27 mouse cellular contexts compared by ENCODE assay signal in genomic region chr7:137859681-137860080, GRCm38 (mm10).
DNase-seq lines count a peak whose midpoint lies in the region; ATAC-seq and TF ChIP-seq lines count a peak whose summit lies in the region.
"Had no signal": no experiment of that assay in that cellular context is flagged by ENCODE, and none has a peak within 500 bp of the region (broad histone marks: within the 10 kb centered on the region; RNA-seq: fewer than 3 reads in every experiment).

No protein-coding gene starts in this region.

- H3K27me3 ChIP-seq in heart, embryonic 12.5 days (replicated peaks), result peaks cover 5% of the 10 kb centered on the region; the same call in 1 of the 2 replicates
- no peaks in the 10 kb centered on the region for H3K27me3 ChIP-seq in lung, embryonic 14.5 days (ENCODE audit: insufficient read depth, low read length)
- H3K27me3 ChIP-seq: embryonic facial prominence, embryonic 15.5 days; forebrain, embryonic 12.5 days had no signal

- H3K9me3 ChIP-seq in heart, embryonic 12.5 days (replicated peaks), result no peaks in the 10 kb centered on the region
- H3K9me3 ChIP-seq in lung, embryonic 14.5 days (ENCODE audit: low read depth, low read length), result no peaks in the 10 kb centered on the region
- H3K9me3 ChIP-seq: embryonic facial prominence, embryonic 13.5 days; embryonic facial prominence, embryonic 15.5 days; forebrain, embryonic 10.5 days; forebrain, embryonic 12.5 days had no signal

- TF ChIP-seq CTCF in lung, embryonic 14.5 days (IDR thresholded peaks at IDR 0.05; ENCODE audit: low read depth), result no peak
- TF ChIP-seq CTCF in lung, adult 2 months (IDR thresholded peaks at IDR 0.05; ENCODE audit: insufficient read depth, low read length), result no peak

- no peak overlapping the region for H3K27ac ChIP-seq in heart, embryonic 12.5 days (ENCODE audit: poor library complexity, severe bottlenecking)
- no peak overlapping the region for H3K27ac ChIP-seq in lung, embryonic 14.5 days (ENCODE audit: low read depth)
- H3K27ac ChIP-seq: embryonic facial prominence, embryonic 13.5 days; embryonic facial prominence, embryonic 15.5 days; forebrain, embryonic 10.5 days; forebrain, embryonic 12.5 days had no signal

- WGBS in heart, embryonic 12.5 days, result 30% methylated on average over 3 of the region's 3 CpGs
- 32% methylated on average over 3 of the region's 3 CpGs for WGBS in lung, embryonic 14.5 days
- WGBS in lung, adult 2 months, result 54% methylated on average over 3 of the region's 3 CpGs

- no peak overlapping the region for H3K4me3 ChIP-seq in heart, embryonic 12.5 days
- no peak overlapping the region for H3K4me3 ChIP-seq in lung, embryonic 14.5 days (ENCODE audit: low read depth, low read length)
- H3K4me3 ChIP-seq in lung, adult 2 months (replicated peaks; ENCODE audit: extremely low read depth, low read depth, low read length), result no peak overlapping the region
- H3K4me3 ChIP-seq: embryonic facial prominence, embryonic 13.5 days; embryonic facial prominence, embryonic 15.5 days; erythroblast, embryonic 14.5 days; forebrain, embryonic 10.5 days; forebrain, embryonic 12.5 days had no signal

- H3K4me1 ChIP-seq in heart, embryonic 12.5 days (replicated peaks), result peaks cover 5% of the 10 kb centered on the region; the same call in 1 of the 2 replicates
- no peaks in the 10 kb centered on the region for H3K4me1 ChIP-seq in lung, embryonic 14.5 days (ENCODE audit: insufficient read depth)
- H3K4me1 ChIP-seq in lung, adult 2 months (ENCODE audit: control insufficient read depth, insufficient read depth, low read length), result no peaks in the 10 kb centered on the region

- H3K36me3 ChIP-seq in heart, embryonic 12.5 days, result no peaks in the 10 kb centered on the region
- H3K36me3 ChIP-seq in lung, embryonic 14.5 days (ENCODE audit: insufficient read depth), result no peaks in the 10 kb centered on the region
- H3K36me3 ChIP-seq: embryonic facial prominence, embryonic 13.5 days; embryonic facial prominence, embryonic 15.5 days; forebrain, embryonic 10.5 days; forebrain, embryonic 12.5 days; G1E had no signal

- no peak overlapping the region for H3K4me2 ChIP-seq in heart, embryonic 12.5 days
- H3K4me2 ChIP-seq in lung, embryonic 14.5 days, result no peak overlapping the region
- H3K4me2 ChIP-seq: embryonic facial prominence, embryonic 13.5 days; embryonic facial prominence, embryonic 15.5 days; forebrain, embryonic 12.5 days had no signal

- no peak for ATAC-seq in heart, embryonic 12.5 days (ENCODE audit: insufficient number of reproducible peaks, low FRiP score)
- no peak for ATAC-seq in lung, embryonic 14.5 days (ENCODE audit: insufficient read depth)
- ATAC-seq: CD4-positive, CD25-positive, alpha-beta regulatory T cell, adult 4 months; forebrain, embryonic 14.5 days; forebrain, embryonic 16.5 days had no signal

- no peak overlapping the region for H3K9ac ChIP-seq in heart, embryonic 12.5 days
- no peak overlapping the region for H3K9ac ChIP-seq in lung, embryonic 14.5 days
- H3K9ac ChIP-seq: embryonic facial prominence, embryonic 13.5 days; embryonic facial prominence, embryonic 15.5 days; forebrain, embryonic 12.5 days had no signal

- DNase-seq in heart, adult 11 months, result peak; percentile 92
- DNase-seq in lung, embryonic 14.5 days, result peak; percentile 8
- no peak for DNase-seq in lung, postnatal 14 days
- DNase-seq in lung, postnatal 36 days, result peak; percentile 1
- DNase-seq in lung, adult 2 months, result no peak
- DNase-seq in MN1 (ENCODE audit: low spot score), result peak; percentile 31
- no peak for DNase-seq in cerebellum, postnatal 10 days
- DNase-seq: adrenal gland, adult 2 months; adrenal gland, postnatal 10 days; adrenal gland, postnatal 25 days; B cell, adult 2 months; cerebellum, adult 11-12 months; cerebellum, adult 2 months; cerebellum, adult 9-10 months; cerebellum, postnatal 14 days; cerebellum, postnatal 36 days; embryo, embryonic 11 days had no signal

- no peak for TF ChIP-seq POLR2A in lung, adult 2 months (IDR thresholded peaks at IDR 0.05; ENCODE audit: borderline replicate concordance, extremely low read depth, low read depth, low read length)

Comparison
In these comparisons a context has a peak if more than half of its experiments do, and no peak if none do; other contexts are left out.
1. DNase-seq: peak in heart, adult 11 months (single experiment), lung, embryonic 14.5 days (single experiment), lung, postnatal 36 days (single experiment) and MN1 (single experiment); none in lung, postnatal 14 days (single experiment), lung, adult 2 months (single experiment) and cerebellum, postnatal 10 days (0 of 2).